Mouse (Mus musculus): Measurements from ENCODE around the gene Hlf. TPM values are rescaled to one million over a fixed set of nuclear protein-coding genes. Genes with fewer than 3 reads are reported as not detected.

Gene Hlf
- total RNA-seq, 2 experiments from 2014 or later: 16.3 to 25.0 TPM

Other genes starting within 250 kb of the Hlf start
- gene Gm45716, start 203.2 kb downstream of the Hlf start, total RNA-seq (2021): 10 to 100 TPM; 13.2 to 14.5 TPM
- 10 to 100 TPM; 32.3 to 34.8 TPM for gene Mmd, start 141.4 kb downstream of the Hlf start, total RNA-seq (2021)
- 1 to 10 TPM; 5.0 to 5.8 TPM for gene Stxbp4, start 247.2 kb upstream of the Hlf start, total RNA-seq (2021)
- 10 to 100 TPM; 24.7 to 25.5 TPM for gene Cox11, start 247.3 kb upstream of the Hlf start, total RNA-seq (2021)

All from heart, postnatal 25 days (tissue).